Mouse (Mus musculus): Measurements from ENCODE around the gene Mical2.
A peak's percentile ranks its signal among the peaks of the same experiment; 100 is the strongest.

Gene Mical2

DNA sequence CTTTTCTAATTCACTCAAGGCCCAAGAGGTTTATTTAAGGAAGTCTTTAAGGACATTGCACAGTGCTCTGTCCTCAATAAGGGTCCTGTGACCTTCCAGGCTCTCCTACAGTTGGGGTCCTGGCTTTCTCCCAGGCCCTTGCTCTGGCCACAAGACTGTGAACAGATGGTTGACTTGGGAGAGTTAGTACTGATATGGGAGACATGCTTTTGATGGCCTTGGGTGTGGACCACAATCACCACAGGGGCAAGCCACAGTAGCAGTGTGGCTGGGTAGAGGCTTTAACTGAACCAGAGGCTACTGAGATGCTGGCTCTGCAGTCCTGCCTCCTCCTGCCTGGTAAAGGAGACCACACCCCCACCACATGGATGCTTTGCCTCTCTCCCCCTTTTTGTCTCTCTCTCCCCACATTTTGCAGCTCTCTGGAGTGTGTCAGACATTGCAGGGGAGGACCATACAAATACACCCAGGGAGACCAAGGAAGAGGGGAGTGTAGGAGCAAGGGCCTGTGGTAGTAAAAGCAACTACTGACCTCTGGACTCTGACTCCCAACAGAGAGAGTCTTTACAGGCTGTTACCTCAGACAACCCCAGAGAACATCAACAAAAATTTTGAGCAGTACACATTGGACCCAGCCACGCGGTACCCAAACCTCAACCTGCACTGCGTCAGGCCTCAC lies 94.5 kb downstream of the Mical2 start:
- peak; percentile 57 to 68 for DNase-seq

DNA sequence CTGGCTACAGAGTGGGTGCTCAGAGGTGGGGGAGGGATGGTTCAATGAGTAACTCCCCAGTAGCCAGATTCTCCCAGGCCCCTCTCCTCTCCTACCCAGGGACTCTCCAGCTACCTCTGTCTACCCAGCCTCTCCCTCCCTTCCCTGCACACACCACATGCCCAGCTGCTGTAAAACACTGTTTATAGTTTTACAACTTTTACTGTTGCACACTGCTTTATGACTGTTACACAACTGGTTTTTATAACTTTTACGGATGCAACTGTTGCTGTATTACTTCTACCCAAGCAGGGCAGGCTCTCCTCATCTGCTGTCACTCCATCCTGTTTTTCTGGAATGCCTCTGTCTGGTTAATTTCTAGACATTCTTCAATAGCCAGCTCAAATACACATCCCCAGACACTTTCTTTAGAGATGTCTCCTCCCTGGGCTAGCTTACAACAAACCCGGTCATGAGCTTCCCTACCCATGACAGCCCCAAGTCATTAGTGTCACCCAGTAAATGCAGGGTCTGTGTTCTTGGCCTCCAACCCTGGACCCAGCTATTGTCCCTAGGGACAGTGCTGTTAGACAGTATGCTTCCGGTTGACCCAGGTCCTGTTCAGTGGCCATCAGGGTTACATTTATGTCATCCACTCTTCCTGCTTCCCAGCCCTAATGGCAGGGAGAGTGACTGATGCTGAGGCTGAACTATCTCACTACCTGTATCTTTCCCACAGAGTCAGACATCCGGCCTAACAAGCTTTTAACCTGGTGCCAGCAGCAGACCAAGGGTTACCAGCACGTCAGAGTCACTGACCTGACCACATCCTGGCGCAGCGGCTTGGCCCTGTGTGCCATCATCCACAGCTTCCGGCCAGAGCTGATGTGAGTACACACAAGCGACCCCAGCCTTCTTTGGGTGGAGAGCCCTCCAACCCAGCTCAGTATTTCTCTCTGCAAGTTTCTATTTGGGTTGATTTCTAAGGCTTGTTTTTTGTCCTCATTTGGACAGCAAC lies 96.4 kb downstream of the Mical2 start:
- no peak for DNase-seq

DNA sequence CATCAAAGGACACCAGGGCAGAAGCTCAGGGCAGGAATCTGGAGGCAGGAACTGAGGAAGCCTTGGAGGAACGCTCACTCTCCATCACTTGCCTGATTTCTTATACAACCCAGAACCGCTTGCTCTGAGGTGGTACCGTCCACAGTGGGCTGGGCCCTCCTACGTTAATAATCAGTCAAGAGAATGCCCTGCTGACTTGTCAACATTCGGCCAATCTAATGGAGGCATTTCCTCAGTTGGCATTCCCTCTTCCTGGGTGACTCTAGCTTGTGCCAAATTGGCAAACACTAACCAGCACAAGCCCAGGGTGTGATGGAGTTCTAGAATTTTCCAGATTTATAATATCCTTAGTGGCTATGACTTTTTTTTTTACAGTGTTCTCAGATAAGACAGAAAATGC lies 98.9 kb downstream of the Mical2 start:
- no peak for DNase-seq

DNA sequence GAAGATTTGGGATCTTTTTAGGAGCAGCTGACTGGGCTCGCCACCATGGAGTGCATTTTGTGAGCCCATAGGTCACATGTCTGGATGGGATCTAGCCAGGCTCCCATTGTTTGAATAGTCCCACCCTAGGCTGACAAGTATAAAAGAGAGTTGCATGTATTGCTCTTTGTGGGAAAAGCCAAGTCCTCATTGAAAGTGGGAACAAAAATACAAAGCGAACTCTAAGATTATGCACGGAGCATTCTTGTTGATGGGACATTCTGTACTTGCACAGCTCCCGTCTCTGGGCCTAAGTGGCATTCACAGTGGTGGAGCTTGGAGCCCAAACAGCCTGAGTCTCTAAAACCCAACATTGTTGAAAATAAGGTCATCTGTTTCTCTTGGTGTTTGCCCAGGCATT lies 101.2 kb downstream of the Mical2 start:
- DNase-seq = no peak

DNA sequence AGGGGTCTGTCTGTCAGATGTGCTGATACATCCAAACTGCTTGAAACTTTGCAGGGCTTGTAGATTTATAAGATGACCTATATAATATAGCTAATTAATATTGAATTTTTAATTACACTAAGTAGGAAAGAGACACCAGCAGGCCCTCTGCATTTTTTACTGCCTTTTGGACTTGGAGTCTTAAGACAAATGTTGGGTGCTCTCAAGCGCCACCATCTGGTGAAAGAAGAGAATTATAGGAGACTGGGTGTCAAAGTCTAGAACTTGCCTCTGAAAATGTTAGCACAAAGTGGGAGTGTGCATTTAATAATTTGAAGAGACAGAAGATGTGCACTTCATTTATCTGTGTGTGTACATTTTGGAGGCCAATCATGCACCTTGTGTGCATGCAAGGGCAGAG lies 103.3 kb downstream of the Mical2 start:
- DNase-seq = peak; percentile 58 to 70

DNA sequence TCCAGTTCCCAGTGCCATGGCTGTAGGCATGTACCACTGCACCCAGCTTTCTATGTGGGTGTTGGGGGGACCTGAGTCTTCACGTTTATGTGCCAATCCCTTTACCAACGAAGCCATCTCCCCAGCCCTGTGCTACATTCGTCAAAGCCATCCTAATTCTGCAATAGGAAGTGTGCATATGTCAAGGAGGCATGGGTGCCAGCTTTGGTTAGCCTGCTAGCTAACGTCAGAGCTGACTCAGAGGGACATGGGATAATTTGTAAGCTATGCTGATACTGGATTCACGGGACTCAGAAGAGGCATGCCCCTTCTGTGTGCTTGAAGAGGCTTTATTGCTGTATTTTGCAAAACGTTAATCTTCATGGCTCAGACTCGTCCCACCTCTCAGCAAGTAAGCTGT lies 103.8 kb downstream of the Mical2 start:
- peak; percentile 40 to 48 for DNase-seq

DNA sequence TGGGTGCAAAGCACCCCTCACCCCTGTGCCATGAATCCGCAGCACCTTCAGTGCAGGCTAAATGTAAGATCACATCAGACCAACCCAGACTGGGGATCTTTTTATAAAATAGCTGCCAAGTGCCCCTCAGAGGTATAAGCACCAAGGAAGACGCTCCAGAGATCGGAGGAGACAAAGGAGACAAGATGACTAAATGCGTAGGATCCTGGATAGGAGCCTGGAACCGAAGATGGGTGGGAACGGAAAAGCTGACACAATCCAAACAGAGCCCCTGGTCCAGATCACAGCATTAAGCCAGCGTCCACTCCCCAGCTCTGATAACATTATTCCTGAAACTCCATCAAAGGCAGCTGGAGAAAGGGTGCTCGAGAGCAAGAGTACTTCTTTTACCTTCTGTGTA lies 105.3 kb downstream of the Mical2 start:
- DNase-seq = no peak

DNA sequence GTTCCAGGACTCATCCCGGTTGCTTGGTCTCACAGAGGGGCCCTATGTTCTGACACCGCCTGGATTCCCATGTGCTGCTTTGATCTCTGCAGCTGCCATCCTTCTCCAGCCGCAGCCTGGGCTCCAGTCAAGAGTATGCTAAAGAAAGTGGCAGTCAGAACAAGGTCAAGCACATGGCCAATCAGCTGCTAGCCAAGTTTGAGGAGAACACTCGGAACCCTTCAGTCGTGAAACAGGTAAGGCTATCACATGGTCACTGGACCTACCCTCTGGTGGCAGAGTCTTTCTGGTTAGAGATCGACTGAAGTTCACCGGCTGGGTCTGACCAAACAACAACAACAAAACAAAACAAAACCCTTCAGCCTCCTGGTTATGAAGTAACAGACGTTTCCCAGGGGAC lies 106.1 kb downstream of the Mical2 start:
- no peak for DNase-seq

DNA sequence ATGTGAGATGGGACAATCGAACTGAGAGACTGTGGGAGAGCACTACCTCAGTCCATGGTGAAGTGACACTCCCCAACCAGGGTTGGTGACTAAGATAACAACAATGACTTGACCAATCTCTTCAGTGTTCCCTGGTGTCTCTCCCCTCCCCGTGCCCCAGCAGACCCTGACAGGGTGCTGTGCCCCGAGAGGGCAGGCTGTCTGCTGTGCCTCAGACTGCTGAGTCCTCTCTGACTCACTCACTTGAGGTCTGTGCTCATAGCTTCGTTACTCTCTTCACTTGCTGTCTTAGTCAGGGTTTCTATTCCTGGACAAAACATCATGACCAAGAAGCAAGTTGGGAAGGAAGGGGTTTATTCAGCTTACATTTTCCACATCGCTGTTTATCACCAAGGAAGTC lies 106.8 kb downstream of the Mical2 start:
- DNase-seq = no peak

DNA sequence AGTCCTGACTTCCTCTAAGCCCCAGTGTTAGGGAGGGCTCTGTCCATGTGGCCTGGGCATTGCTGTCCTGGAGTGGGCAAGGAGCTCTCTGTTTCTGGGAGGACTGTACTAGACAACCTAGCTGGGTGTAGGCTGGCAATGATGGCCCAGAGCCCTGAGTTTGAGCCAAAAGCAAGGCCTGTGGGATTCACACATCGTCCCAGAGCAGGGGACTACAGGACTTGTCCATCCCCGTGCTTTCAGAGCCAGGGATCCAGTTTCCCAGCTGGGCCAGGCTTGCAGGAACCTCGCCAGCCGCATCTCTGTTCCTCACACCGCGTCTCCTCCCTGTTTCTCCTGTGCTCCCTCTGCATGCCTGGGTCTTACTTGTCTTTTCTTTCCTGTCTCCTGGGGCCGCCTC lies 107.7 kb downstream of the Mical2 start:
- peak in 1 of 2 experiments; percentile 51 for DNase-seq

DNA sequence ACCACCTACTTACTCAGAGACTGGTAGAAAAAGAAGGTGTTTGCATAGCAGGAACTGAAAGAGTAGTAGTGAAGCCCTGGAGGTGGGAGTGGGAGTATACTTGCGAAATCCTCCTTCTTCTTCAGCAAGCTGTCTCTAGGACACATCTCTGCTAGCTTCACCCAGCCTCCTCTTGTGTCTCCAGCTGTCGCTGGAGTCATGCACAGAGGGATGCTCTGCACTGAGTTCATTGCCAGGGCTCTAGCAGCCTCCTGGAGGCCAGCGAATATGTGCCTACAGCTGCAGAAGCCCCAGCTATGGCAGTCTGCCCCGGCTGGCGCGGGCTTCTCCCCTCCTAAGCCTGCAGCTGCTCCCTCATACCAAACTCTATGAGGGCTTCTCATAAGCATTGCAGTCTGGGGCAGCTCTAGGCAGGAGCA lies 110.6 kb downstream of the Mical2 start:
- DNase-seq = peak; percentile 55 to 63

DNA sequence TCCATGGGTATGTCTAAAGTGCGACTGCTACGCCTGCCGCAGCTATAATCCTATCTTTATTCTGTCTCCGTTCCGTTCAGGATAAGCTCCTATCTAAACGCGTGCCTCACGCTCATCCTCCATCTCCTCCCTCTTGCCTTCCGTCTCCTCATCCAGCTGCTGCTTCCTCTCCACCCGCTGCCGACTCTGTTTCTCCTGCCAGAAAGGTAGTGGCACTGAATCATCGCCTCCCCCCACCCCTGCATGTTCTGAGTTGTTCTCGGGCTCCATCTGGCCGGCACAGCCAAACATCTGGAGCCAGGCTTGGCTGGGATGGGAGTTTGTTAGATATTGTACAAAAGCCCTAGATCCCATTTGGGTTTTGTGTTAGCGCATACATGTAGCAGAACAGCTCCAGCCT lies 111.1 kb downstream of the Mical2 start:
- no peak for DNase-seq

DNA sequence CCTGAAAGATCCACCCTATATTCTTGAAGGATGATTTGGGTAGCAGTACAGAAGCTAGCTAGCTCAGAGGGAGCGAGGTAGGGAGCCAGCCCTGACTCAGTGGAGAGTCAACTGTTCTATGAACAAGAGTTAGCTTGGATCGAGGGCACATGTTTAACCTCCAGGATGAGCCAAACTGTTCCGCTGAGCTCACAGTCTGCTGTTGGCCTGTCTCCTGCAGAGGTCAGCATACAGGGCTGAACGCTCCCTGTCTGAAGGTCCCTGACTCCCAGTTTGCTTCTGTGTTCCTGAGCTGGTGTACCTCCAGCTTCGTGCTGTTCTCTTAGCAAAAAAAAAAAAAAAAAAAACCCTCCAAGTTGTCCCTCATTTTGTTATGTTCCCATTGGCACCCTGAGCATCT lies 112.1 kb downstream of the Mical2 start:
- no peak for DNase-seq

DNA sequence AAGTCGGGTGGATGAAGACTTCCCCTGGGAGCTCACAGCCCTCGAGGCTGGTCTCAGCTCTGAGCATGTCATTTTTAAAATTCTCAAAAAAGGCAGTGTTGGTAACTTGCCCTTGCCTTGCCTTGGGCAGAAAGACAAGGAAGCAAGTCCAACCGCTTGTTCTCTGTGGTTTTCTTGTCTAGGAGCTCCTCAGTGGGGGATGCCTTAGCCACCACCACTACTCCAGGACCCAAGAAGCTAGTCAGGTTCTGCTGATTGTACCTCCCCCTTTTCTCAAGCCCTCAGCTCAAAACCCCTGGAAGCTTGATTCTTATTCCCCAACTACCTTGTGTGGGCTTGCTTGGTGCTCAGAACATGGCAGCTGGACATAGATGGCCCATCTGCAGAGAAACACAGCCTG lies 115.4 kb downstream of the Mical2 start:
- no peak for DNase-seq

DNA sequence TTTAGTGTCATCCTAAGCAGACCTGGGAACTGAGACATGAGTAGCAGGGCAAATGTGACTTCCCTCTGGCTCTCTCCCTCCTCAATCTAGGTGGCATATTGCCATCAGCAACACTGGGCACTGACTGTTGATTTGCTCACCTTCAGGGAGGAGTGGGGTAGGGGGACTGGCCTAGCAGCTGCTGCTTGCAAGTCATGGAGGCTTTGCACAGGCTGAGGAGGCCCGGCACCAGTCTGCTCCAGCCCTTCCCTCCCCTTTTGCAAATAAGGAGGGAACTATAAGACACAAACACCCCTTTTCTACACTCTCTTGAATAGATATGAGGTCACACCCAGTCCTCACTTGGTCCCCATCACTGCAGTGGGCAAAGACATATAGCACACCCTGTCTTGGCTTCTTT lies 120.0 kb downstream of the Mical2 start:
- DNase-seq = no peak

DNA sequence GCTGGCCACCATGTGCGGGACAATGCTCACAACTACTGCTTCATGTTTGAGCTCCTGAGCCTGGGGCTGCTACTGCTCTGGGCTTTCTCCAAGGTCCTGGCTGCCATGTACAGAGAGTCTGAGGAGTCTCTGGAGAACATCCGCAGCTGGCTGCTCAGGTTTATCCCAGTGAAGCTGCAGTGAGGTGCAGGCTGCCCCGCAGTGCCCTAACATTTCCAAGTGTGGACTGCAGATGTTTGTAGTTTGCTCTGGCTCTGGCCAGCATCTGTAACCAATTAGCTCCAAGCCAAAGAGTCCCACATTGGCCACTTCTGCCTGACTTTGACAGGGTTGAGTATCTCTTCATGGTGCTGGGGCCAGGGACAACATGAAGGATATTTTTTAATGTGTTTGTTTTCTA lies 125.9 kb downstream of the Mical2 start:
- no peak for DNase-seq

DNA sequence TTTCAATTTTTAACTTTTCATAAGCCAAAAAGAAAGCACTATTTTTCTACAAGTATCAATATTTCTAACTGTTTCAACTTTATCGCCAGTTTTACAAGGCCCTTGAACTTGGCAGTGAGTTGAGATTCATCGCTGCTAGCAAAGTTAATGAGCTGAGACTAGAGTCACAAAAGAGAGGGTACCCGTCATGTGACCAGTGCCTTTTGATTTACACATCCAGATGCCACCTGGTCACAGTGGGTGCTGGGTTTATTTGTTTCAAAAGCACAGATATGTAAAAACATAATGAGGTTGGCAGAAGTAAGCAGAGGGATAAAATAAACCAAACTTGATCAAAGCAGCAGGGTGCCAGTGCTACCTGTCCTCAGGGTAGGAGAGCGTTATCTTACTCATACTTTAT lies 126.3 kb downstream of the Mical2 start:
- DNase-seq = no peak

DNA sequence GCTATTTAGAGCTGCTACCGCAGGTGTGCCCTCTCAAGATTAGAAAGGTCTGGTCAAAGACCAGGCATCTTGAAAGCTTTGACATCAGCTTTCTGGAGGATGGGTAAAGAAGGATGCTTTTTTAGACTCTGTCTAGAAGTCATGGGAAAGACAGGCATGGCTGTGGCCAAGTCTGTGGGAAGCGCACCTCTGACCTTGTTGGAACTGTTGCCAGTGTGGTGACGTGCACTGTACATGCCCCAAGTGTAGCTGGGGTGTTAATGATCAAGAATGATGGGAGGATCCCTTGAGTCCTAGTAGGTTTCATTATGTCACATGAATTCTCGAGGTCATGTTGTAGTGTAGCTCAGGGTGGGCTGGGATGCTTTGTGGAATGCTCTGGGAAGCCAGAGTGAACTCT lies 127.4 kb downstream of the Mical2 start:
- DNase-seq = no peak

DNA sequence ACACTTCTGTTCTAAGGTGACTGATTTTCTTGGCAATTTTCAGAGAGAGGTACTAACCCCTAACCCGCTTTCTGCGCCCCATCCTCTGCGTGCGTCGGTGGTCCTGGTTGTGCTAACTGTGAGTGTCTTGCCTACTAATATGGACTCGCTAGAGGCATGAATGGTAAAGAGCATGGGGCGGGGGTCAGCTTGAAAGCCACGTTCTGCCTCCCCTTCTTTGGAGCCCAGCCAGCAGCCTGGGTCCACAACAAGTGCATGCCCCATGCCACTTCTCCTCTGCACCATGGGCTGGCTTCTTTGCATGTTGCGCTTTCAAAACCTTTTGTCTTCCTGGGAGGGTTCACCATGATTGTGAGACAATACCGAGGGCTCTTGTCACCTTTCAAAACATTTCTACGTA lies 128.3 kb downstream of the Mical2 start:
- no peak for DNase-seq

DNA sequence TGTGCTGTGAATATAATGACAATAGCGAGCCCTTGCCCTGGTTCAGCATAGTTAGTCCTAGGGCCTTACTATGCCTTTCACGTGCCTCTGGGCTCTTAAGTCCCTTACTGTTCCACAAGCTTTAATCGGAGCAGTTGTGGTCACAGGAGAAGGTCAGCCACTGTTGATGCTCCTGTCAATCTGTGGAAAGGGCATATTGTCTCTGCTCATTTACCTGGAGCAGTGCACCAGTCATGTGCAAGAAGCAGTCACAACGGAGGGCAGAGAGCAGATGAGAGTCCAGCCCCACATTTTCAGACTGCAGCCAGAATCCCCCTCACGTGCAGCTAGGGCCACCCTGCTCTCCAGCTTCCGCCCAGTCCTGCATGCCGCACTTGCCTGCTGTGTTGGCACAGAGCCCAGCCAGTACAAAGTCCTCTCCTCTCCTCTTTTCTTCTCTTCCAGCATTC lies 128.9 kb downstream of the Mical2 start:
- peak; percentile 61 to 76 for DNase-seq

DNA sequence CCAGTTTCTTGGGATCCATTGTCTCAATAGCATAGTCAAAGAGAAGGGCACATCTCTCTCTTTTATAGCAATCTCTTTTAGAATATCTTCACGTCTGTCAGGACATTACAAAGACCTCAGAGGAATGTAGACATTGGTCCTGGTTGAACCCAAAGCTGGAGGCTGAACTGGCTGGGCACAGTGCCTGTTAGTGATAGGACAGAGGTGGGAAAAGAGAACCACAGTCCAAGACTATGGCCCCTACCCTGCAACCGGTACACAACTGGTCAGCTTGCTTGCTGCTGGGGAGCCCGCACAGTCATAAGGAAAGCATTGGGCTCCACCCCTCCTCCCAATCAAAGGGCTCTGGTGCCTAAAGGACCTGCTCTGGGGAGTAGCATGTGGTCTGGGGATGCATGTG lies 133.9 kb downstream of the Mical2 start:
- DNase-seq = no peak

DNA sequence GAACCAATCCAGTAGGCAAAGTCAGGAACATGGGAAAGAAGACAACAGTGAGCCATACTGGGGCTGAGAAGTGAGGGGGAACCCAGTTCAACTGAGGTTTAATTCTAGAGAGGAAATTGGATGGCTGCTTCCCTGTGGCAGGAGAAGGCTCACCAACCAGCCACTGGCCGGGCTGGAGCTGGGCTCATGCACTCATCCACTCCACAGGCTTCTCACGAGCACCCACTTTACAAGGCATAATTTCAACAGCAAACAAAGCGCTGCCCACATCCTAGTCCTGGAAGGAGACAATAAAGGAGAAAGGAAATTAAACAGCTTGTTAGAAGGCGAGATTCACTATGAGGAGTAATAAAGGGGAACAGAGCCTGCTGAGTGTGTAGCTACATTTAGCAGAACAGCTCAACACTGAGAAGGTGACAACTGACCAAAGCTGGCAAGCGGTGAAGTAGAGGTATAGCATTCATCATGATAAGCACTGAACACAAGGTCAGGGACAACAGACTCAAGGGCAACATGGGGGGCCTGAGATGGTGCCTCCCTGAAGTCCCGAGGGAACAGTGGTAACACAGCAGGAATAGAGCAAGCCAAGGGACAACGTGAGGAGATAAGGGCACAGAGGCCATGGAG lies 137.0 kb downstream of the Mical2 start:
- no peak for DNase-seq

DNA sequence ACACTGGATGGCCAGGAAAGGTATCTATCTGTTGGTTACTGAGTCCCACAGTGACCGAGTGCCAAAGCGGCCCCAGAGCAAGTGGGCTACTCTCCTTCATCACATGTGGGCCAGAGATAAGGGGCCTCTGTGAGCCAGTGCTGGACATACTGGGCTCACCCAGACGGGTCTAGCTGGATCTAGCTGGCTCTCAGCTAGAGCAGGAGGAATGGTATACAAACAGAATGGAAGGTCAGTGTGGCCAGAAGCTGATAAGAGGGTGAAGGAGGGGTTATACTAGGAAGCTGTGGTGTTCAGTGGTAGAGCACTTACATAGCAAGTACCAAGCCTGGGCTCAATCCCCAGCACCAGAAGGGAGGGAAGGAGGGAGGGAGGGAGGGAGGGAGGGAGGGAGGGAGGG lies 140.2 kb downstream of the Mical2 start:
- DNase-seq = no peak

DNA sequence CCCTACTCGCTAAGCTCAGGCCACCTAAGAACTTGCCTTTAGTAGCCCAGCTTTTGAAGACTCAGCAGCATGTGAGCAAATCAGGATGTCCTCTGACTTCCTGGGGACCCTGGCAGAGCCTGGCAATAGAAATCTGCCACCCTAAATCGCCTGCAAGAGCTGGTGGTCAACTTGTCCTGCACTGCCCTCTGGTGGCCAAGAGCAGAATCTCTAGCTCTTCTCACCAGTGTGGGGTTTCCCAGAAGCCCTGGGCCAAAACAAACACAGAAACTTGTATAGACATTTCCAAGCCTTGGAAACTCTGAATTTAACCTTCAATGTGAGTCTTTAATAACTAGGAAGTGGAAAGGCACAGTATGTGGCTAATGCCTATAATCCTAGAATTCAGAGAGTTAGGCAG lies 143.4 kb downstream of the Mical2 start:
- DNase-seq = peak; percentile 90 to 93

Measured in cerebellum, postnatal 25 days (tissue).